Mouse (Mus musculus) liver, embryonic 14.5 days (tissue): ENCODE data around the gene Ptprn2. TPM values are rescaled to one million over a fixed set of nuclear protein-coding genes. Genes with fewer than 3 reads are reported as not detected.

Source experiments
- ATAC-seq: fragments of 200-750 bp; cut with Nextera tagmentation; 2 replicates; pipeline ENCODE4 v1.8.0; 2017; ENCODE audit warnings: moderate number of reproducible peaks, mild to moderate bottlenecking, moderate library complexity; ENCODE audit not compliant: insufficient read depth
- DNase-seq, 3 experiments: peaks; one replicate each; pipeline ENCODE4 v3.0.0-alpha.2; 2012 to 2013; ENCODE audit warnings: low read depth in 3 of 3, low spot score in 3 of 3
- H3K27ac ChIP-seq: fragments of 300-500 bp; sonication (generic); 2 replicates; pipeline ENCODE4 v1.5.1; 2014; ENCODE audit warnings: moderate library complexity, mild to moderate bottlenecking, control low read depth, inconsistent platforms
- H3K27me3 ChIP-seq: fragments of 300-500 bp; sonication (generic); 2 replicates; pipeline ENCODE4 v1.6.1; 2014; ENCODE audit warnings: mild to moderate bottlenecking, low read length, moderate library complexity; ENCODE audit not compliant: control insufficient read depth, insufficient read depth
- H3K36me3 ChIP-seq: fragments of 300-500 bp; sonication (generic); replicated peaks from 2 replicates; pipeline ENCODE4 v1.6.1; 2014; ENCODE audit warnings: low read depth; ENCODE audit not compliant: control insufficient read depth, insufficient read depth
- H3K4me1 ChIP-seq, 2 experiments: fragments of 200-500 bp in 1 of 2; fragments of 300-500 bp in 1 of 2; sonication (generic) in 1 of 2; replicated peaks; 2 replicates each; pipeline ENCODE4 v1.6.1; 2012 to 2014; ENCODE audit warnings: antibody characterized with exemption in 1 of 2, inconsistent platforms in 1 of 2, low read length in 1 of 2; ENCODE audit not compliant: control insufficient read depth in 2 of 2, insufficient read depth in 2 of 2
- H3K4me2 ChIP-seq: fragments of 300-500 bp; sonication (generic); 2 replicates; pipeline ENCODE4 v1.6.1; 2014; ENCODE audit warnings: low read depth, mild to moderate bottlenecking, control low read depth, moderate library complexity
- H3K4me3 ChIP-seq, 2 experiments: fragments of 200-500 bp in 1 of 2; fragments of 300-500 bp in 1 of 2; sonication (generic) in 1 of 2; 2 replicates each; pipeline ENCODE4 v1.5.1; 2012 to 2014; ENCODE audit warnings: low read depth in 2 of 2, low read length in 2 of 2, mild to moderate bottlenecking in 2 of 2, control low read depth in 1 of 2, inconsistent platforms in 1 of 2, moderate library complexity in 1 of 2; ENCODE audit not compliant: insufficient read depth in 1 of 2
- H3K9ac ChIP-seq: fragments of 300-500 bp; sonication (generic); replicated peaks from 2 replicates; pipeline ENCODE4 v1.6.1; 2014; ENCODE audit warnings: mild to moderate bottlenecking, control low read depth, moderate library complexity
- H3K9me3 ChIP-seq: fragments of 300-500 bp; sonication (generic); 2 replicates; pipeline ENCODE4 v1.6.1; 2016; ENCODE audit warnings: low read length, mixed read lengths; ENCODE audit not compliant: control insufficient read depth
- CTCF ChIP-seq: IDR thresholded peaks from 2 replicates; pipeline ENCODE4 v1.5.1; 2016; ENCODE audit warnings: antibody characterized with exemption, low read depth, control low read depth
- EP300 ChIP-seq: IDR thresholded peaks from 2 replicates; pipeline ENCODE4 v1.6.1; 2016; ENCODE audit warnings: antibody characterized with exemption, low read depth
- WGBS: fragments of 180-500 bp; shearing (Covaris S2); extraction: QIAGEN DNeasy Blood & Tissue Kit; methylation state at CpG from one replicate; pipeline ENCODE4 v1.1.7; 2014; ENCODE audit not compliant: insufficient replicate concordance; 5-methylcytosine and 5-hydroxymethylcytosine counted together
- polyA plus RNA-seq, 2 experiments: library from polyadenylated mRNA; depleted of rRNA in 1 of 2; stranded (reverse) in 1 of 2; unstranded in 1 of 2; fragments of >200 nt; fragmentation: Nextera tagmentation in 1 of 2; extraction: Ambion mirVana in 1 of 2; gene quantifications; 2 replicates each; pipeline versions ENCODE4 v1.2.1 to v1.2.3; 2012 to 2014

The Ptprn2 gene
- polyA plus RNA-seq, 2 experiments, result 0.04 TPM; not detected in 1

GRCm38 (mm10) chr12:116981315-116981714 lies 495.8 kb downstream of the Ptprn2 start:
- DNase-seq, result no peak
- Histone ChIP-seq H3K9me3 (no peaks in the 10 kb centered on the region), H3K27ac (no peak overlapping the region), H3K4me1 (no peaks in the 10 kb centered on the region), H3K4me3 (no peak overlapping the region), H3K9ac (no peak overlapping the region), H3K4me2 (no peak overlapping the region), H3K27me3 (no peaks in the 10 kb centered on the region), H3K36me3 (no peaks in the 10 kb centered on the region)
- WGBS, result 40% methylated on average over 1 of the region's 1 CpGs
- TF ChIP-seq CTCF (no peak), EP300 (no peak)
- ATAC-seq, result no peak

GRCm38 (mm10) chr12:116989144-116989543 lies 503.6 kb downstream of the Ptprn2 start:
- H3K27me3 ChIP-seq, result no peaks in the 10 kb centered on the region
- no peak overlapping the region for H3K27ac ChIP-seq
- no peak overlapping the region for H3K4me2 ChIP-seq
- no peak overlapping the region for H3K9ac ChIP-seq
- DNase-seq (no peak), ATAC-seq (no peak)
- no peaks in the 10 kb centered on the region for H3K36me3 ChIP-seq
- H3K4me1 ChIP-seq, result no peaks in the 10 kb centered on the region
- H3K4me3 ChIP-seq, result no peak overlapping the region
- no peaks in the 10 kb centered on the region for H3K9me3 ChIP-seq
- 60% methylated on average over 10 of the region's 10 CpGs for WGBS
- TF ChIP-seq EP300 (no peak), CTCF (no peak)

- Histone ChIP-seq H3K36me3 (no peaks in the 10 kb centered on the region), H3K4me2 (no peak overlapping the region), H3K4me1 (no peaks in the 10 kb centered on the region), H3K4me3 (no peak overlapping the region), H3K27me3 (no peaks in the 10 kb centered on the region), H3K27ac (no peak overlapping the region), H3K9ac (no peak overlapping the region), H3K9me3 (no peaks in the 10 kb centered on the region)
- DNase-seq (no peak), ATAC-seq (no peak)
- TF ChIP-seq CTCF, result no peak
- no peak for TF ChIP-seq EP300
- 44% methylated on average over 2 of the region's 2 CpGs for whole genome bisulfite sequencing
Observed at GRCm38 (mm10) chr12:117001546-117002148, 516.1 kb downstream of the Ptprn2 start.

GRCm38 (mm10) chr12:117016753-117017595 lies 531.5 kb downstream of the Ptprn2 start:
- Histone ChIP-seq H3K27me3 (no peaks in the 10 kb centered on the region), H3K9ac (no peak overlapping the region), H3K9me3 (no peaks in the 10 kb centered on the region), H3K4me3 (no peak overlapping the region), H3K4me1 (no peaks in the 10 kb centered on the region), H3K27ac (no peak overlapping the region), H3K4me2 (no peak overlapping the region), H3K36me3 (no peaks in the 10 kb centered on the region)
- ATAC-seq (no peak), DNase-seq (no peak)
- TF ChIP-seq CTCF, result no peak
- no peak for TF ChIP-seq EP300
- WGBS, result 55% methylated on average over 15 of the region's 15 CpGs

- Histone ChIP-seq H3K4me3 (no peak overlapping the region), H3K36me3 (no peaks in the 10 kb centered on the region), H3K4me2 (no peak overlapping the region), H3K27ac (no peak overlapping the region), H3K9me3 (no peaks in the 10 kb centered on the region), H3K9ac (no peak overlapping the region), H3K27me3 (no peaks in the 10 kb centered on the region), H3K4me1 (no peaks in the 10 kb centered on the region)
- WGBS, result 21% methylated on average over 2 of the region's 2 CpGs
- TF ChIP-seq EP300, result no peak
- no peak for TF ChIP-seq CTCF
- DNase-seq (no peak), ATAC-seq (no peak)
Observed at GRCm38 (mm10) chr12:117017912-117018311, 532.4 kb downstream of the Ptprn2 start.
